Mouse (Mus musculus): ENCODE data around the gene Ipo9. TPM values are rescaled to one million over a fixed set of nuclear protein-coding genes. Genes with fewer than 3 reads are reported as not detected.
"Not testable (repeated sequence)": the region's sequence is repeated elsewhere in the genome, so short reads cannot be mapped to it uniquely, and the experiment has no call there.

The Ipo9 gene
- polyA plus RNA-seq, 1 experiment from 2014 or later = 167 TPM

DNA sequence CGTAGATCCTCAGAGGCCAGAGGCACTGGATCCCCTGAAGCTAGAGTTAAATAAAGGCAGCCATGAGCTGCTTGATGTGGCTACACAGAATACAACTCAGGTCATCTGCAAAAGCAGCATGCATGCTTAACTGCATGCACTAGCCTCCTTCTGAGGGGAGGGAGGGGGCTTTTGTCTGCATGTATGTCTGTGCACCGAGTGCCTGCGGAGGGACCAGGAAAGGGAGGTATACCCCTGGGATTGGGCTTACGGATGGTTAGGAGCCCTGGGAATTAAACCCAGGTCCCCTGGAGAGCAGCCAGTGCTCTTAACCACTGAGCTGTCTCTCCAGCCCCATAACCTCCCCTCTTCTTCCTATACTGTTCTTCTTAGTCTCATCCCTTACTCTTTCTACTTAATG is 18.2 kb downstream of the Ipo9 start:
- no peak for DNase-seq (ENCODE audit: low spot score, missing footprints)
- peaks cover 53% of the 10 kb centered on the region for H3K36me3 ChIP-seq (ENCODE audit: control insufficient read depth, insufficient read depth, low read length)

DNA sequence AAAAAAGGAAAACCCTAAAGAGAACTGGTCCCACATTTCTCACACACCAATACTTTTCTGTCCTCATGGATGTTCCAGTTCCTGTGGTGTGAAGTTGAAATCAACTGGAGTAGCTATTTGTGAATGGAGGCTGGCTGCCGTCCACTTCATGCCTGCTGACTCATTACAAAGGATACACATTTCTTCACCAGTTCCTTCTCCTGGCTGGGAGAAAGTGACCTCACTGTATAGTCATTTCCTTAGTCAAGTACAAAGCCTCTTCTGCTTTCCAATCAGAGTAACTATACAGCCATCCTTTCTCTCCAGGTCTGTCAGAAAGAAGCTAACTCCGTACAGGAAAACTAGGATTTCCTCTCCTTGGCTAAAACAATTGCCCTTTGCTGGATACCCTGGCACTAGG is 19.3 kb downstream of the Ipo9 start:
- Histone ChIP-seq H3K27ac (ENCODE audit: low read depth, low read length) (no peak overlapping the region), H3K4me2 (no peak overlapping the region), H3K9ac (ENCODE audit: low read length) (no peak overlapping the region), H3K36me3 (ENCODE audit: control insufficient read depth, insufficient read depth, low read length) (peaks cover 53% of the 10 kb centered on the region), H3K27me3 (ENCODE audit: control insufficient read depth, insufficient read depth, low read length) (no peaks in the 10 kb centered on the region), H3K9me3 (ENCODE audit: control insufficient read depth, low read length) (no peaks in the 10 kb centered on the region), H3K4me1 (ENCODE audit: control insufficient read depth, insufficient read depth, low read length) (no peaks in the 10 kb centered on the region), H3K4me3 (ENCODE audit: low read depth, low read length) (no peak overlapping the region)
- DNase-seq (ENCODE audit: low spot score, missing footprints) (no peak), ATAC-seq (ENCODE audit: low FRiP score) (no peak)
- WGBS = 94% methylated on average over 2 of the region's 2 CpGs

More for the DNA sequence above, 18.2 kb downstream of the Ipo9 start:
- ATAC-seq (ENCODE audit: low FRiP score) = no peak
- 94% methylated on average over 4 of the region's 4 CpGs for WGBS
- Histone ChIP-seq H3K4me3 (ENCODE audit: low read depth, low read length) (no peak overlapping the region), H3K27me3 (ENCODE audit: control insufficient read depth, insufficient read depth, low read length) (no peaks in the 10 kb centered on the region), H3K9ac (ENCODE audit: low read length) (no peak overlapping the region), H3K4me2 (no peak overlapping the region), H3K4me1 (ENCODE audit: control insufficient read depth, insufficient read depth, low read length) (no peaks in the 10 kb centered on the region), H3K27ac (ENCODE audit: low read depth, low read length) (no peak overlapping the region), H3K9me3 (ENCODE audit: control insufficient read depth, low read length) (no peaks in the 10 kb centered on the region)

DNA sequence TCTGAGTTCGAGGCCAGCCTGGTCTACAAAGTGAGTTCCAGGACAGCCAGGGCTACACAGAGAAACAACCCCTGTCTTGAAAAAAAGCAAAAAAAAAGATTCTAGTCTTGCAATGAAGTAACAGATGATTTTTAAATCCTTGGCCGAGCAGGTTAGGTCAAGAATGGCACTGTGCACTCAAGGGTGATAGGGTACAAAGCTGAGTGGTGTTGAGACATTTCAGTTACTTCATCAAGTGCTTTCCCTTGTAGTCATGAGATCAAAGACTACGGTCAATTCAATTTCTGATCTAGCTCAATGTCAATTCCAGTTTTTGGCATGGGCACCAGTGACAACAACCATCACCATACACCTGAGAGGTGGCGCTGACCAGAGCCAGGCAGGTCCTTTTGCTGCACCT is 21.3 kb downstream of the Ipo9 start:
- no peaks in the 10 kb centered on the region for H3K4me1 ChIP-seq (ENCODE audit: control insufficient read depth, insufficient read depth, low read length)
- no peak for DNase-seq (ENCODE audit: low spot score, missing footprints)
- 95% methylated on average over 4 of the region's 4 CpGs for WGBS
- ATAC-seq (ENCODE audit: low FRiP score) = no peak
- peaks cover 49% of the 10 kb centered on the region for H3K36me3 ChIP-seq (ENCODE audit: control insufficient read depth, insufficient read depth, low read length)
- no peaks in the 10 kb centered on the region for H3K9me3 ChIP-seq (ENCODE audit: control insufficient read depth, low read length)
- H3K27me3 ChIP-seq (ENCODE audit: control insufficient read depth, insufficient read depth, low read length) = no peaks in the 10 kb centered on the region
- H3K4me3 ChIP-seq (ENCODE audit: low read depth, low read length) = no peak overlapping the region
- H3K4me2 ChIP-seq = no peak overlapping the region
- H3K9ac ChIP-seq (ENCODE audit: low read length) = no peak overlapping the region
- no peak overlapping the region for H3K27ac ChIP-seq (ENCODE audit: low read depth, low read length)

DNA sequence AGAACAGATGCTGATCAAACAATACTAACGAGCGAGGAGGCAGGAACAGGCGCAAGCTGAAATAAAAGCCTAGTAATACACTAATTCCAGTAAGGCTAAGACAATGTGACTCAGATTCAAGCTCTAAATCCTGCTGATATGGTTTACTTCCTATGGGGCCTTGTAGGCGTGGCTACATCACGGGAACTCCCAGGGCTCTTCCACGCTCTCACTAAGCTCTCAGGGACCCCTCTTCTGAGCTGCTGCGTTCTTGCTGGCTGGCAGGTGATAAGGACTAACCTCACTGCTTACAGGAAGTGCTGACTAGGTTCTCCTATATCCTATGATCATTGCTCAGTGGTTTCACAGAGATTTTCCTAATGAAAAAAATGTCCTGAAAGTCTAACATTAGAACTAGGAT is 24.9 kb downstream of the Ipo9 start:
- no peak overlapping the region for H3K4me3 ChIP-seq (ENCODE audit: low read depth, low read length)
- no peaks in the 10 kb centered on the region for H3K9me3 ChIP-seq (ENCODE audit: control insufficient read depth, low read length)
- no peak overlapping the region for H3K27ac ChIP-seq (ENCODE audit: low read depth, low read length)
- H3K4me2 ChIP-seq = no peak overlapping the region
- ATAC-seq (ENCODE audit: low FRiP score) (no peak), DNase-seq (ENCODE audit: low spot score, missing footprints) (no peak)
- no peaks in the 10 kb centered on the region for H3K27me3 ChIP-seq (ENCODE audit: control insufficient read depth, insufficient read depth, low read length)
- 94% methylated on average over 7 of the region's 7 CpGs for WGBS
- peaks cover 45% of the 10 kb centered on the region for H3K36me3 ChIP-seq (ENCODE audit: control insufficient read depth, insufficient read depth, low read length)
- H3K9ac ChIP-seq (ENCODE audit: low read length) = no peak overlapping the region
- no peaks in the 10 kb centered on the region for H3K4me1 ChIP-seq (ENCODE audit: control insufficient read depth, insufficient read depth, low read length)

DNA sequence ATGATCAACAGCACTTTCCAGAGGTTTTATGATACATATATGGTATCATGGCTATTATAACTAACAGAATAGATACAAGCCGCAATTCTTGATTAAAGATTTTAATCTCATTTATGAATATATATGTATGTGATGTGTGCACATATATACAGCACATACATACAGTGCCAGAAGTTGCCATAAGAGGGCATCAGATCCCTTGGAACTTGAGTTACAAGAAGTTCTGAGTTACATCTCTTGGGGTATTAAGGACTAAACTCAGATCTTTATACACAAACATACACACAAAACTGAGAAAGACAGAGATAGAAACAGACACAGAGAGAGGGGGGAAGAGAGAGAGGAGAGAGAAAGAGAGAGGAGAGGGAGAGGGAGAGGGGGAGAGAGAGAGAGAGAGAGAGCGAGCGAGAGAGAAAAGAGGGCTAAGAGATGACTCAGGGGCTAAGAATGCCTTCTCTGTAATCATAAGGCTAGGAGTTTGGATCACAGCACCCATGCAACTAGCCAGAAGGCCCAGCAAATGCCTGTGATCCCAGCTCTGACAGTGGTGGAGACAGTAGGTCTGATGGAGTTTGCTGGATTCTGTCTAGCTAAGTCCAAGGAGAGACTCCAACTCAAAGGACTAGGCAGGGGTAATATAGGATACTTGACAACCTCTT is 28.7 kb downstream of the Ipo9 start:
- no peak for DNase-seq (ENCODE audit: low spot score, missing footprints)
- H3K4me1 ChIP-seq (ENCODE audit: control insufficient read depth, insufficient read depth, low read length) = no peaks in the 10 kb centered on the region
- H3K27me3 ChIP-seq (ENCODE audit: control insufficient read depth, insufficient read depth, low read length) = no peaks in the 10 kb centered on the region
- H3K9ac ChIP-seq (ENCODE audit: low read length) = no peak overlapping the region
- ATAC-seq (ENCODE audit: low FRiP score) = no peak
- H3K4me3 ChIP-seq (ENCODE audit: low read depth, low read length) = no peak overlapping the region
- no peaks in the 10 kb centered on the region for H3K9me3 ChIP-seq (ENCODE audit: control insufficient read depth, low read length)
- H3K4me2 ChIP-seq = no peak overlapping the region
- H3K27ac ChIP-seq (ENCODE audit: low read depth, low read length) = no peak overlapping the region
- 94% methylated on average over 3 of the region's 3 CpGs for WGBS
- peaks cover 37% of the 10 kb centered on the region for H3K36me3 ChIP-seq (ENCODE audit: control insufficient read depth, insufficient read depth, low read length)

DNA sequence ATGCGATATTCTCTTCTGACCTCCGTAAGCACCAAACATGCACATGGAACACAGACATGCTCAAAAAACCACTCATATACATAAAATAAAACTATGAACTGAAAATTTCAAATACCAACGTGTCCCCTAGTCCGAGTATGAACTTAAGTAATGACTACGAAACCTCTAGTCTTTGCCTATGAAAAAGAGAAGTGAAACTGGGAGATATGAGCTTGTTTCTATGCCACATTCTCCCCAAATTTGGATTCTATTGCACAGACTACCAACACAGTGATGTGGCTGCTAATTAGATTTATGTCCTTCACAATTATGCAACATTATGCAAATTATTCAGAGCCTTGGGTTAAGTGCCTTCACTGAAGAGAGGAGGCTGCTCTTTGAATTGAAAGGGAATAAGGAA is 30.8 kb downstream of the Ipo9 start:
- DNase-seq (ENCODE audit: low spot score, missing footprints) = no peak

DNA sequence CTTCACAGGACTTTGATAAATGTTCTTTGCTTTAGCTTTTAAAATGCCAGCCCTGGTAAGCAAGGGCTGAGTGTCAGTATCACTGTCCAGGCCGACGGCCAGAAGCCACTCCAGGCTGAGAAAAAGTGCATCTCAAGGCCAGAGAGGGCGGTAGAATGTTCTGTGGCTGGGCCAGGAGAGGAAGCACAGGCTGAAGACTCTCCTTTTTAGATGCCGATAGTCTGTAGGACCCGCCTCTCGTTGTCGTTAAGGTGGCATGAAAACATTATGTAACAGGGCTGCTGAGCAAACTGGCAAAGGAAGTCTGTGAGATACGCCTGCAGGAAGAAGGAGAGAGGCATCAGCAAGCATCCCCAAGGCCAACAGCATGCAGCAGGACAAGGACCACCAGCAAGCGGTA is 45.1 kb downstream of the Ipo9 start:
- 93% methylated on average over 9 of the region's 9 CpGs for WGBS

More for the DNA sequence above, 30.8 kb downstream of the Ipo9 start:
- Histone ChIP-seq H3K4me2 (no peak overlapping the region), H3K9ac (ENCODE audit: low read length) (no peak overlapping the region), H3K36me3 (ENCODE audit: control insufficient read depth, insufficient read depth, low read length) (peaks cover 32% of the 10 kb centered on the region), H3K27me3 (ENCODE audit: control insufficient read depth, insufficient read depth, low read length) (no peaks in the 10 kb centered on the region), H3K9me3 (ENCODE audit: control insufficient read depth, low read length) (no peaks in the 10 kb centered on the region), H3K27ac (ENCODE audit: low read depth, low read length) (no peak overlapping the region), H3K4me3 (ENCODE audit: low read depth, low read length) (no peak overlapping the region), H3K4me1 (ENCODE audit: control insufficient read depth, insufficient read depth, low read length) (no peaks in the 10 kb centered on the region)
- ATAC-seq (ENCODE audit: low FRiP score) = no peak
- 98% methylated on average over 5 of the region's 5 CpGs for WGBS

DNA sequence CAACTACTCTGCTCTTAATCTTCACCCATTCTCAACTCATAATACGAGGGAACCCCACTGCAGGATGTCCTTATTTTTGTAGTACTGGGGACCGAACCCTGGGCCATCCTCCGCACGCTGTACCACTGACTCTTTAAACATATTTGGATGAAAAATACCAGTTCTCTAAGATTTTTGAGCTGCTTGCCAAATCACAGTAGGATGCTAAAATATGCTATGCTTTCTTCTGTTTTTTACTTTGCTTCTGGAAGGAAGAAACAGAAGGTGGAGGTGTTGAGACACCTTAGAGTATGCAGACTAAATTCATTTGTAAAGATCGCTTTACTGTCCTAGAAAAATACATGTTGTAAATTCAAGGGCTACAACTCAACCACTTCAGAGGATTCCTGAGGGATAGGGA is 46.1 kb downstream of the Ipo9 start:
- ATAC-seq (ENCODE audit: low FRiP score) (no peak), DNase-seq (ENCODE audit: low spot score, missing footprints) (no peak)
- Histone ChIP-seq H3K4me1 (ENCODE audit: control insufficient read depth, insufficient read depth, low read length) (no peaks in the 10 kb centered on the region), H3K27ac (ENCODE audit: low read depth, low read length) (no peak overlapping the region), H3K4me3 (ENCODE audit: low read depth, low read length) (no peak overlapping the region), H3K9ac (ENCODE audit: low read length) (no peak overlapping the region), H3K27me3 (ENCODE audit: control insufficient read depth, insufficient read depth, low read length) (no peaks in the 10 kb centered on the region), H3K36me3 (ENCODE audit: control insufficient read depth, insufficient read depth, low read length) (peaks cover 41% of the 10 kb centered on the region), H3K9me3 (ENCODE audit: control insufficient read depth, low read length) (no peaks in the 10 kb centered on the region), H3K4me2 (no peak overlapping the region)
- WGBS = 97% methylated on average over 5 of the region's 5 CpGs

More for the DNA sequence above, 45.1 kb downstream of the Ipo9 start:
- Histone ChIP-seq H3K27me3 (ENCODE audit: control insufficient read depth, insufficient read depth, low read length) (no peaks in the 10 kb centered on the region), H3K4me2 (no peak overlapping the region), H3K4me3 (ENCODE audit: low read depth, low read length) (no peak overlapping the region), H3K9ac (ENCODE audit: low read length) (no peak overlapping the region), H3K9me3 (ENCODE audit: control insufficient read depth, low read length) (no peaks in the 10 kb centered on the region), H3K36me3 (ENCODE audit: control insufficient read depth, insufficient read depth, low read length) (peaks cover 46% of the 10 kb centered on the region), H3K27ac (ENCODE audit: low read depth, low read length) (no peak overlapping the region), H3K4me1 (ENCODE audit: control insufficient read depth, insufficient read depth, low read length) (no peaks in the 10 kb centered on the region)
- ATAC-seq (ENCODE audit: low FRiP score) = no peak
- DNase-seq (ENCODE audit: low spot score, missing footprints) = no peak

DNA sequence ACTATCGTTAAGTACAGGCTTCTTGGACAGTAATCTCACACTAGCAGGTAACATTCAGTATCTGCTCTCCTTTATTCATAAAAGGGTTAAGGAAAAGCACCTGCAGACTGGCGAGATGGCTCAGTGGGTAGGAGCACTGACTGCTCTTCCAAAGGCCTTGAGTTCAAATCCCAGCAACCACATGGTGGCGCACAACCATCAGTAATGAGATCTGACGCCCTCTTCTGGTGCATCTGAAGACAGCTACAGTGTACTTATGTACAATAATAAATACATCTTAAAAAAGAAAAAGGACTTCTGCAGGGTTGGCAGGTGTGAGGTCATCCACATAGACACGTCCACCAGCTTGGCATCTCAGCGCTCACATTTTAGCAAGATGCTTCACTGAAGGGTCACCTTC is 48.7 kb downstream of the Ipo9 start:
- 61% methylated on average over 6 of the region's 6 CpGs for WGBS
- not testable (repeated sequence) for DNase-seq (ENCODE audit: low spot score, missing footprints); H3K9me3 ChIP-seq (ENCODE audit: control insufficient read depth, low read length); H3K9ac ChIP-seq (ENCODE audit: low read length); H3K4me2 ChIP-seq; ATAC-seq (ENCODE audit: low FRiP score); H3K27me3 ChIP-seq (ENCODE audit: control insufficient read depth, insufficient read depth, low read length); H3K27ac ChIP-seq (ENCODE audit: low read depth, low read length); H3K4me3 ChIP-seq (ENCODE audit: low read depth, low read length); H3K4me1 ChIP-seq (ENCODE audit: control insufficient read depth, insufficient read depth, low read length)
- peaks cover 21% of the 10 kb centered on the region for H3K36me3 ChIP-seq (ENCODE audit: control insufficient read depth, insufficient read depth, low read length)
